In the genomic region with DNA sequence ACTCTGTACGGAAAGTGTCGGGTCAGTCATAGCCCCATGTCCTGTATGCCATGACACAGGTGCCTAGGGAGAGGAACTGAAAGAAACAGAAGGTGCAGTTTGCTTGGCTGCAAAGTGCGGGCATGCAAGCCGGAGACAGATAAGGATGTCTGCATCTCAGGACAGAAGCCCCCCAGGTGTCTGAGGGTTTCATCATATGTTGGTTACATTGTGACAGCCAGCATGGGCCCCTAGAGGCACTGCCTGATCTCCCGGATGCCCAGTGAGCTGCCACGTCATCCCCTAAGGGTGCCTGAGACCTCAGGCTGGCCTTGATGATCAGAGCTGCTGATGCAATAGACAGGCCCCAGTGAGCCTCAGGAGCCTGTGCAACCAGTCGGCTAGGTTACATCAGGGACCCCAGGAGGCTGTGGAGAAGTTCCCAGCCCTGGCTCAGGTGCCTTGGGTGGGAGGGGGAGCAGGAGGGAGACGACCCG, we compare ENCODE assay signal across 19 mouse cellular contexts. TPM values are rescaled to one million over a fixed set of nuclear protein-coding genes. Genes with fewer than 3 reads are reported as not detected.
DNase-seq lines count a peak whose midpoint lies in the region; ATAC-seq lines count a peak whose summit lies in the region.
"Had no signal": no experiment of that assay in that cellular context is flagged by ENCODE, and none has a peak within 500 bp of the region (broad histone marks: within the 10 kb centered on the region; RNA-seq: fewer than 3 reads in every experiment).

No protein-coding gene starts in this region.

- H3K27me3 ChIP-seq in midbrain, embryonic 13.5 days: no peaks in the 10 kb centered on the region
- no peaks in the 10 kb centered on the region for H3K27me3 ChIP-seq in midbrain, embryonic 10.5 days (ENCODE audit: low read depth, poor library complexity, severe bottlenecking)
- H3K27me3 ChIP-seq: embryonic facial prominence, embryonic 13.5 days; limb, embryonic 15.5 days; neural tube, embryonic 12.5 days had no signal

- peaks cover 44% of the 10 kb centered on the region for H3K4me1 ChIP-seq in midbrain, embryonic 13.5 days (replicated peaks)
- peaks cover 35% of the 10 kb centered on the region for H3K4me1 ChIP-seq in midbrain, embryonic 10.5 days

- no peak overlapping the region for H3K4me3 ChIP-seq in midbrain, embryonic 13.5 days (replicated peaks)
- no peak overlapping the region for H3K4me3 ChIP-seq in midbrain, embryonic 10.5 days
- H3K4me3 ChIP-seq: embryonic facial prominence, embryonic 13.5 days; gastrocnemius, adult 2 months; layer of hippocampus, adult 2 months; limb, embryonic 15.5 days; neural tube, embryonic 12.5 days had no signal

- 86% methylated on average over 9 of the region's 9 CpGs for WGBS in midbrain, embryonic 13.5 days
- WGBS in midbrain, embryonic 10.5 days: 85% methylated on average over 9 of the region's 9 CpGs

- 0 out of 2 replicates have a peak overlapping the region, but pooled peaks have one; percentile 76 for H3K27ac ChIP-seq in midbrain, embryonic 13.5 days
- H3K27ac ChIP-seq in midbrain, embryonic 10.5 days (replicated peaks): no peak overlapping the region; the same call in 1 of the 2 replicates
- H3K27ac ChIP-seq: embryonic facial prominence, embryonic 13.5 days; gastrocnemius, adult 2 months; layer of hippocampus, adult 2 months; neural tube, embryonic 12.5 days had no signal

- H3K9ac ChIP-seq in midbrain, embryonic 13.5 days (replicated peaks): no peak overlapping the region
- H3K9ac ChIP-seq: limb, embryonic 15.5 days had no signal

- no peak for ATAC-seq in midbrain, embryonic 13.5 days
- peak; percentile 17; the same call in 1 of the 2 replicates for ATAC-seq in megakaryocyte, adult 5-6 weeks (ENCODE audit: poor library complexity, severe bottlenecking)
- no peak for ATAC-seq in erythroid progenitor cell, adult 5-6 weeks (replicated peaks; ENCODE audit: low FRiP score, poor library complexity, severe bottlenecking)
- ATAC-seq: midbrain, embryonic 16.5 days had no signal

- DNase-seq in adrenal gland, adult (ENCODE audit: inconsistent age in 2 of 2, low spot score in 1 of 2): peak; percentile 72 to 87
- no peak for DNase-seq in adrenal gland, postnatal 4 days (ENCODE audit: low spot score in 2 of 2)
- no peak for DNase-seq in midbrain, embryonic 10.5 days (ENCODE audit: low spot score)
- peak; percentile 82 for DNase-seq in adrenal gland, adult 2 months
- DNase-seq in left cerebral cortex, adult 9 months (ENCODE audit: low spot score in 2 of 2): no peak
- DNase-seq: cerebellum, adult 11-12 months; cerebellum, postnatal 36 days; gastrocnemius, adult 2 months; lung, adult 2 months; lung, postnatal 4 days; thymus, postnatal 25 days had no signal

- H3K4me2 ChIP-seq in midbrain, embryonic 13.5 days (replicated peaks): no peak overlapping the region
- H3K4me2 ChIP-seq: embryonic facial prominence, embryonic 13.5 days; limb, embryonic 15.5 days; neural tube, embryonic 12.5 days had no signal

- H3K9me3 ChIP-seq in midbrain, embryonic 13.5 days: no peaks in the 10 kb centered on the region
- H3K9me3 ChIP-seq in midbrain, embryonic 10.5 days (replicated peaks): no peaks in the 10 kb centered on the region
- H3K9me3 ChIP-seq: embryonic facial prominence, embryonic 13.5 days; limb, embryonic 15.5 days; neural tube, embryonic 12.5 days had no signal

- H3K36me3 ChIP-seq in midbrain, embryonic 13.5 days: no peaks in the 10 kb centered on the region; the same call in 1 of the 2 replicates
- H3K36me3 ChIP-seq in midbrain, embryonic 10.5 days: peaks cover 25% of the 10 kb centered on the region
- H3K36me3 ChIP-seq: limb, embryonic 15.5 days; neural tube, embryonic 12.5 days had no signal

RNA-seq across cellular contexts. Expression of a gene that starts 36.7 kb away (rescaled TPM):
- total RNA-seq in adrenal gland, postnatal 4 days (2021): 10 to 100 TPM; 25.9 to 29.7 TPM
- 50.0 and 53.1 TPM in 2 replicates for polyA plus RNA-seq in midbrain, embryonic 13.5 days (2015; fragmentation: Nextera tagmentation; extraction: Ambion mirVana)
- polyA plus RNA-seq in midbrain, embryonic 10.5 days (2016; fragmentation: Nextera tagmentation; extraction: Ambion mirVana): 27.0 and 29.6 TPM in 2 replicates
- total RNA-seq in adrenal gland, adult 2 months (2021): 10 to 100 TPM; 12.8 to 24.5 TPM
- 6.2 and 7.3 TPM in 2 replicates for polyA plus RNA-seq in adrenal gland, adult 2 months (2012; rRNA removed)
- 0.64 and 0.71 TPM in 2 replicates for total RNA-seq in megakaryocyte, adult 5-6 weeks (2015)
- 0.53 and 0.59 TPM in 2 replicates for total RNA-seq in megakaryocyte, adult 5-6 weeks (2017)
- total RNA-seq in erythroid progenitor cell, adult 5-6 weeks (2015; ENCODE audit: low replicate concordance): 0.84 and 1.1 TPM in 2 replicates
- 0.26 TPM in 1 of 2 replicates, not detected in the other for total RNA-seq in erythroid progenitor cell, adult 5-6 weeks (2017; ENCODE audit: low replicate concordance)

RNA-seq across cellular contexts. Expression of a gene that starts 36.7 kb away (rescaled TPM):
- total RNA-seq in adrenal gland, postnatal 4 days (2021): 1 to 10 TPM; 2.0 to 2.6 TPM
- polyA plus RNA-seq in midbrain, embryonic 13.5 days (2015; fragmentation: Nextera tagmentation; extraction: Ambion mirVana): 17.6 and 18.1 TPM in 2 replicates
- 20.6 and 21.8 TPM in 2 replicates for polyA plus RNA-seq in midbrain, embryonic 10.5 days (2016; fragmentation: Nextera tagmentation; extraction: Ambion mirVana)
- total RNA-seq in adrenal gland, adult 2 months (2021): under 1 TPM; 0.26 to 0.83 TPM
- polyA plus RNA-seq in adrenal gland, adult 2 months (2012; rRNA removed): 0.34 and 1.1 TPM in 2 replicates
- 0.21 and 0.31 TPM in 2 replicates for total RNA-seq in megakaryocyte, adult 5-6 weeks (2015)
- total RNA-seq in megakaryocyte, adult 5-6 weeks (2017): 0.65 and 1.1 TPM in 2 replicates
- not detected in 2 replicates for total RNA-seq in erythroid progenitor cell, adult 5-6 weeks (2015; ENCODE audit: low replicate concordance)
- 0.13 and 1.9 TPM in 2 replicates for total RNA-seq in erythroid progenitor cell, adult 5-6 weeks (2017; ENCODE audit: low replicate concordance)
- total RNA-seq: gastrocnemius, adult 2 months had no signal

Comparison
In these comparisons a context has a peak if more than half of its experiments do, and no peak if none do; other contexts are left out.
1. DNase-seq: peak in adrenal gland, adult (2 of 2) and adrenal gland, adult 2 months (single experiment); none in adrenal gland, postnatal 4 days (0 of 2), midbrain, embryonic 10.5 days (single experiment) and left cerebral cortex, adult 9 months (0 of 2).
2. RNA of a gene that starts 36.7 kb away (total RNA-seq): 25.9 to 29.7 TPM in adrenal gland, postnatal 4 days and 12.8 to 24.5 TPM in adrenal gland, adult 2 months; 0.26 to 1.1 TPM in erythroid progenitor cell, adult 5-6 weeks and 0.53 to 0.71 TPM in megakaryocyte, adult 5-6 weeks; every median in the first group is over 4 times any median in the second.